Mouse (Mus musculus) limb, embryonic 14.5 days (tissue): ENCODE data around the gene Syn2. TPM values are rescaled to one million over a fixed set of nuclear protein-coding genes. Genes with fewer than 3 reads are reported as not detected.

ENCODE experiments used
- ATAC-seq: fragments of 200-750 bp; cut with Nextera tagmentation; 2 replicates; pipeline ENCODE4 v1.8.0; 2017; ENCODE audit warnings: low read depth, moderate number of reproducible peaks, moderate TSS enrichment; ENCODE audit not compliant: low FRiP score
- DNase-seq: peaks from one replicate; pipeline ENCODE4 v3.0.0-alpha.2; 2015; ENCODE audit warnings: low spot score
- H3K27ac ChIP-seq: fragments of 300-500 bp; sonication (generic); replicated peaks from 2 replicates; pipeline ENCODE4 v1.5.1; 2014; ENCODE audit warnings: low read depth, mild to moderate bottlenecking, low read length, moderate library complexity, mixed read lengths
- H3K27me3 ChIP-seq: fragments of 300-500 bp; sonication (generic); 2 replicates; pipeline ENCODE4 v1.6.1; 2014; ENCODE audit warnings: low read length, mixed read lengths; ENCODE audit not compliant: control insufficient read depth, insufficient read depth
- H3K36me3 ChIP-seq: fragments of 300-500 bp; sonication (generic); 2 replicates; pipeline ENCODE4 v1.6.1; 2014; ENCODE audit warnings: mild to moderate bottlenecking, low read length, moderate library complexity, mixed read lengths; ENCODE audit not compliant: control insufficient read depth, insufficient read depth
- H3K4me1 ChIP-seq: fragments of 300-500 bp; sonication (generic); 2 replicates; pipeline ENCODE4 v1.6.1; 2014; ENCODE audit warnings: antibody characterized with exemption, low read length, mixed read lengths; ENCODE audit not compliant: control insufficient read depth, insufficient read depth
- H3K4me2 ChIP-seq: fragments of 300-500 bp; sonication (generic); replicated peaks from 2 replicates; pipeline ENCODE4 v1.6.1; 2014; ENCODE audit warnings: low read depth, mild to moderate bottlenecking, low read length, moderate library complexity; ENCODE audit not compliant: severe bottlenecking
- H3K4me3 ChIP-seq: fragments of 300-500 bp; sonication (generic); replicated peaks from 2 replicates; pipeline ENCODE4 v1.5.1; 2014; ENCODE audit warnings: low read length
- H3K9ac ChIP-seq: fragments of 300-500 bp; sonication (generic); 2 replicates; pipeline ENCODE4 v1.6.1; 2014; ENCODE audit warnings: mild to moderate bottlenecking, low read depth, low read length, moderate library complexity; ENCODE audit not compliant: severe bottlenecking
- H3K9me3 ChIP-seq: fragments of 300-500 bp; sonication (generic); 2 replicates; pipeline ENCODE4 v1.6.1; 2016; ENCODE audit warnings: low read length; ENCODE audit not compliant: control insufficient read depth
- POLR2A ChIP-seq: fragments of 200-500 bp; IDR thresholded peaks from 2 replicates; pipeline ENCODE4 v1.8.0; 2012; ENCODE audit warnings: inconsistent platforms, mild to moderate bottlenecking, moderate library complexity, borderline replicate concordance; ENCODE audit not compliant: insufficient read depth, insufficient read length; ENCODE audit errors: extremely low read depth
- WGBS: fragments of 180-500 bp; shearing (Covaris S2); extraction: QIAGEN DNeasy Blood & Tissue Kit; methylation state at CpG from one replicate; pipeline ENCODE4 v1.1.7; 2014; 5-methylcytosine and 5-hydroxymethylcytosine counted together
- polyA plus RNA-seq, 2 experiments: library from polyadenylated mRNA; depleted of rRNA in 1 of 2; stranded (reverse) in 1 of 2; unstranded in 1 of 2; fragments of >200 nt; fragmentation: Nextera tagmentation in 1 of 2; extraction: Ambion mirVana in 1 of 2; gene quantifications; 2 replicates each; pipeline versions ENCODE4 v1.2.1 to v1.2.3; 2012 to 2014

Gene Syn2
- polyA plus RNA-seq, 2 experiments, result 0.91 to 1.6 TPM

DNA sequence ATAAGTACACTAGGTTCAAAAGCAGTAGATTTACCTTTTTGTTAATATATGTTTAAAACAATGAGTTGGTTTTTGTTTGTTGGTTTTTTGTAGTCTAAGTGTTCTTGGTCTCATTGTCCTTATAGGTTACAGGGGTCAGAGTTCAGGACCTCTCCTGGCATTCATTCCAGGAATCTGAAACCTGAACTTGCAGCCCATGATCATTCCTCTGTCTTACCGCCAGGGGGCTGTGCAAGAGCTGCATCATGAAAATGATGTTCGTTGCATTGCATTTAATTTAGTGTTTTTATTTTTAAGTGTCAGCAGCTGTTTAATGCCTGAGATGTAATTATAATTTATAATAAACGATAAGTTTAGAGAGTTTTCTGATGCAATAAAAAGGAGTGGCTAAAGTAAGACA is 40.1 kb downstream of the Syn2 start:
- 31% methylated on average over 3 of the region's 3 CpGs for WGBS
- H3K4me3 ChIP-seq, result no peak overlapping the region
- no peak for ATAC-seq

DNA sequence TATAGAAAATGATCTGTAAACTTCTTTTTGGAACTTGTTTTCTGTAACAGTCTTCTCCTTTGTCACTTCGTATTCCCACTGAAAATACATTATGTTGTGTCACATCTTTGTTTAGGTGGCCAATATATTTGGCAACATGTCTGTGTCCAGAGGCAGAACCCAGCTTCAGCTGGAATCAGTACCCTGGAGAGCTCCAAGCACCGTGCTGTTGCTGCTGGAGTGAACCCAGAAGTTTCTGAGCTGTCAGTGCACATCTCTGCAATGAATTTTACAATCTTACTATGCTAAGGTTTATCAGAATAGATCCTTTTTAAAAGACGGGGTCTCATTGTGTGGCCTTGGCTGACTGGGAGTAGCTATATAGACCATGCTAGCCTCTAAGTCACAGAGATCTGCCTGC is 44.1 kb downstream of the Syn2 start:
- Histone ChIP-seq H3K9ac (no peak overlapping the region), H3K36me3 (no peaks in the 10 kb centered on the region), H3K4me3 (no peak overlapping the region), H3K9me3 (no peaks in the 10 kb centered on the region), H3K27me3 (no peaks in the 10 kb centered on the region), H3K4me1 (no peaks in the 10 kb centered on the region), H3K27ac (no peak overlapping the region), H3K4me2 (no peak overlapping the region)
- TF ChIP-seq POLR2A, result no peak
- ATAC-seq (no peak), DNase-seq (peak; percentile 77)
- 24% methylated on average over 3 of the region's 3 CpGs for WGBS

More for the DNA sequence above, 40.1 kb downstream of the Syn2 start:
- H3K9me3 ChIP-seq, result no peaks in the 10 kb centered on the region
- DNase-seq, result no peak
- no peak overlapping the region for H3K27ac ChIP-seq
- no peak overlapping the region for H3K9ac ChIP-seq
- no peak for TF ChIP-seq POLR2A
- H3K27me3 ChIP-seq, result no peaks in the 10 kb centered on the region
- H3K4me1 ChIP-seq, result no peaks in the 10 kb centered on the region
- H3K36me3 ChIP-seq, result no peaks in the 10 kb centered on the region
- no peak overlapping the region for H3K4me2 ChIP-seq

DNA sequence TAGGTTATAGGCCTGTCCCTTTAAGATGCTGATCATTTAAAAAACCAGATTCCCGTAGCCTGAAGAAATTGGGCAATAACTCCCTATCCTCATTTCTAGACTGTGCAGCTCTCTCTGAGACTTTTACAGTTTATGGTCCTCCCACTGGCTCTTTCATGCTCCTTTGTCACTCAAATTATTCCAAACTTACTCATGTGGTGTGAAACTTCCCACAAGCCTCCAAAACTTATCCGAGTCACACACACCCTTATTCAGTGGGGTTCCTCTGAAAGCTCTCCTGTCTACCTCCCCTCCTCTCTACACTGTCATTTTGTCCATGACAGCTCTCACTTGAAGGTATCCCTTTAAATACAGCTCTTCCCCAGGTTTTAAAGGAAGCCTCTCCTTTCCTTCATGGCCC is 46.4 kb downstream of the Syn2 start:
- H3K4me2 ChIP-seq, result no peak overlapping the region
- no peak overlapping the region for H3K27ac ChIP-seq
- no peak for ATAC-seq
- H3K27me3 ChIP-seq, result no peaks in the 10 kb centered on the region
- no peaks in the 10 kb centered on the region for H3K36me3 ChIP-seq
- no peak for DNase-seq
- no peaks in the 10 kb centered on the region for H3K4me1 ChIP-seq
- 45% methylated on average over 2 of the region's 2 CpGs for WGBS
- H3K4me3 ChIP-seq, result no peak overlapping the region
- TF ChIP-seq POLR2A, result no peak
- H3K9me3 ChIP-seq, result no peaks in the 10 kb centered on the region
- no peak overlapping the region for H3K9ac ChIP-seq

DNA sequence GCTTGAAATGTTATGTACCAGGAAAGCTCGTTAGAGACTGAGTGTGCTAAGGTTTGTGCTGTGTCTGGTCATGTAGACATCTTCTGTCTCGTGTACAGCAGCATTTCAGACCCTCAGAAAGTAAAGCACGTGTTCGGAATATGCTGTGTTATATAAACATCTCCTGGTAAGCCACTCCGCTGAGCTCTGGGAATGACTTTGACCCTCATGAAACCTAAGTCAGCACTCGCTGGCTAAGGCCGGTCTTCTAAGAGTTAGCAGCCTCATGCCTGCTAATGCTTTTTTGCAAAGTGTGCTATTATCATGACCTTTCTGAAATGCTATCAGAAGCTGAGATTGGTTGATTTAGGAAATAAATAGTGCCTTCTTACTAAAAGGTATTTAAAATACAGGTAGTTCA is 56.4 kb downstream of the Syn2 start:
- TF ChIP-seq POLR2A, result no peak
- H3K9me3 ChIP-seq, result no peaks in the 10 kb centered on the region
- no peak overlapping the region for H3K27ac ChIP-seq
- DNase-seq (no peak), ATAC-seq (no peak)
- no peaks in the 10 kb centered on the region for H3K27me3 ChIP-seq
- no peaks in the 10 kb centered on the region for H3K4me1 ChIP-seq
- no peak overlapping the region for H3K4me3 ChIP-seq
- no peak overlapping the region for H3K9ac ChIP-seq
- WGBS, result 73% methylated on average over 7 of the region's 7 CpGs
- no peak overlapping the region for H3K4me2 ChIP-seq
- H3K36me3 ChIP-seq, result no peaks in the 10 kb centered on the region

DNA sequence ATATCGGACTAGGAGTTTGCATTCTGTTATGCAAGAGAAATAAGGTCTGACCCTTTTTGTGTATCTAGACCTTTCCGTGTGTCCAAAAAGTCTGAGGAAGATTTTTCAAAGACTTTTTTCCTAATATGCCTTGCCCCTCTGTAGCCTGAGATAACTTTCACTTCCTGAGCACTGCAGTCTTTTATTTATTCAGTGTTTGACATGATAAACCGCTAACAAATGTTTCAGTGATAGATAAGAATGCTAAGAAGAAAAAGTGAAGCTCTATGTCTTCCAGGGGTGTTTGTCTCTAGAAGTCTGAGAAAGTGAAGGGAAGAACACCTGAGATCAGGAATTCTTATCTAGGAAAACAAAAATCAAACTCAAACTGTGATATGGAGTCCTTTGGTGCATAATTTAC is 66.1 kb downstream of the Syn2 start:
- Histone ChIP-seq H3K9ac (no peak overlapping the region), H3K27ac (no peak overlapping the region), H3K4me1 (no peaks in the 10 kb centered on the region), H3K27me3 (no peaks in the 10 kb centered on the region), H3K9me3 (no peaks in the 10 kb centered on the region), H3K4me2 (no peak overlapping the region), H3K36me3 (no peaks in the 10 kb centered on the region), H3K4me3 (no peak overlapping the region)
- no peak for DNase-seq
- ATAC-seq, result no peak
- TF ChIP-seq POLR2A, result no peak
- WGBS, result 84% methylated on average over 3 of the region's 3 CpGs

DNA sequence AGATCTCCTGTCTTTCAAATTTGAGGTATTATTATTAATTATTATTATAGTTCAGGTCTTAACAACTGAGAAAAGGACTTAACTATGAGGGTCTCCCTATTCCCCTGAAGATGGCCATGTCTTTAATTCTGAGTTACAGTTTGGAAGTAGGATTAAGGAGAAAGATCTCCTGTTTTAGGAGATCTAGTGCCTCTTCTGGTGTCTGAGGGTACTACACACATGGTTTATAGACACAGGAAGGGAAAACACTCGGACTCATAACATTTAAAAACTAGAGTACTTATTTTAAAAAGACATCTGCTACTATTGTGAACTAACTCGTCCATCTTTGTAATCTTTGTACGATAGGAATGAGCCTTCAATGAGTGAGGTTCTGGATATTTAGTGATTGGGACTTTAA is 68.3 kb downstream of the Syn2 start:
- WGBS, result 77% methylated on average over 3 of the region's 3 CpGs
- no peaks in the 10 kb centered on the region for H3K9me3 ChIP-seq
- H3K36me3 ChIP-seq, result no peaks in the 10 kb centered on the region
- H3K27ac ChIP-seq, result no peak overlapping the region
- H3K4me2 ChIP-seq, result no peak overlapping the region
- no peak overlapping the region for H3K4me3 ChIP-seq
- no peaks in the 10 kb centered on the region for H3K27me3 ChIP-seq
- no peak for ATAC-seq
- no peak for DNase-seq
- no peak overlapping the region for H3K9ac ChIP-seq
- TF ChIP-seq POLR2A, result no peak
- H3K4me1 ChIP-seq, result no peaks in the 10 kb centered on the region
